Mouse (Mus musculus): Measurements from ENCODE around the gene Shd. TPM values are rescaled to one million over a fixed set of nuclear protein-coding genes. Genes with fewer than 3 reads are reported as not detected.

The Shd gene
- 104 and 121 TPM in 2 replicates for polyA plus RNA-seq (2012; rRNA removed)

GRCm38 (mm10) chr17:55969966-55970891, at the start of gene Shd:
Gene Shd (plus strand): TSS chr17:55970467.

GRCm38 (mm10) chr17:55949400-55949799, 20.9 kb upstream of the Shd start, which contains the start of gene Zfp119b:
Gene Zfp119b (minus strand): TSS chr17:55949500.

DNA sequence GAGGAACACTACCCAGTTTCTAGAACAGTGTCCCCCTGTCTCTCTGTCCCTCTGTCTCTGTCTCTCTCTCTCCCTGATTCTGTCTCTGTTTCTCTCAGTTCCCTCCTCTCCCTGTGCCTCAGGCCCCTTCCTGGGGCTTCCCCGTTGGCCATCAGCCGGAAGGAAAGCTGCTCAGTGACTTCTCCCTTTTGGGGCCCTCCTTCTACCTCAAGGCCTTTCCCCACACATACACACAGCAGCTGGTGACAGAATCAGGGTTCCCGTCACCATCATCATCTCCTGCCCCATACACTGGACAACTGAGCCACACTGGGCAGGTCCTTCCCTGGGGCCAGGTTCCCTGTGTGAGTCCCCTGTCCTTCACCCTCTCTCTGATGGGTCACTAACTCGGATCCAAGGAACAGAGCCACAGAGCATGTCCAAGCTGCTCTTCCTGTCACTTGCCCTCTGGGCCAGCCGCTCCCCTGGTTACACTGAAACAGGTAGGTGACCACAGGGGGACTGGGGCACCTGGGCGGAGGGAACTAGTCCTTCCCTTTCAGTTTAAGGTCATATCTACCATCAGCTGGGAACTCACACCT, 17.7 kb upstream of the Shd start, which contains the start of gene Ebi3:
TSS of gene Ebi3 (plus strand) at position 194 of the 581 bp plus-strand sequence.

GRCm38 (mm10) chr17:55958918-55959728, 11.1 kb upstream of the Shd start, which contains the start of gene Yju2:
Gene Yju2 (plus strand): TSS chr17:55959099.

GRCm38 (mm10) chr17:55986030-55986961, 16.0 kb downstream of the Shd start, which contains the start of gene Fsd1:
Gene Fsd1 (plus strand): TSS chr17:55986509.

GRCm38 (mm10) chr17:56005415-56006061, 35.3 kb downstream of the Shd start, which contains the start of the genes Stap2 and Mpnd:
Gene Stap2 (minus strand): TSS chr17:56005584.
Gene Mpnd (plus strand): TSS chr17:56005711.

Other genes starting within 250 kb of the Shd start
- 0.07 and 0.08 TPM in 2 replicates for gene Adgre4, start 220.5 kb upstream of the Shd start, polyA plus RNA-seq (2012; rRNA removed)
- 2.8 and 4.9 TPM in 2 replicates for gene Zfp119a, start 91.5 kb upstream of the Shd start, polyA plus RNA-seq (2012; rRNA removed)
- gene Zfp959, start 78.4 kb upstream of the Shd start, polyA plus RNA-seq (2012; rRNA removed) = 6.1 and 10.3 TPM in 2 replicates
- 2.0 and 3.3 TPM in 2 replicates for gene Zfp119b, start 21.0 kb upstream of the Shd start, polyA plus RNA-seq (2012; rRNA removed)
- gene Ebi3, start 17.8 kb upstream of the Shd start, polyA plus RNA-seq (2012; rRNA removed) = 1.7 and 2.3 TPM in 2 replicates
- 18.2 and 21.1 TPM in 2 replicates for gene Yju2, start 11.4 kb upstream of the Shd start, polyA plus RNA-seq (2012; rRNA removed)
- gene Fsd1, start 16.0 kb downstream of the Shd start, polyA plus RNA-seq (2012; rRNA removed) = 49.5 and 55.5 TPM in 2 replicates
- gene Stap2, start 35.1 kb downstream of the Shd start, polyA plus RNA-seq (2012; rRNA removed) = 4.7 and 5.8 TPM in 2 replicates
- gene Mpnd, start 35.2 kb downstream of the Shd start, polyA plus RNA-seq (2012; rRNA removed) = 164 and 185 TPM in 2 replicates
- 77.7 and 92.3 TPM in 2 replicates for gene Sh3gl1, start 66.2 kb downstream of the Shd start, polyA plus RNA-seq (2012; rRNA removed)
- 35.8 and 121 TPM in 2 replicates for gene Chaf1a, start 70.0 kb downstream of the Shd start, polyA plus RNA-seq (2012; rRNA removed)
- 47.3 and 53.2 TPM in 2 replicates for gene Ubxn6, start 104.6 kb downstream of the Shd start, polyA plus RNA-seq (2012; rRNA removed)
- gene Hdgfl2, start 109.2 kb downstream of the Shd start, polyA plus RNA-seq (2012; rRNA removed) = 143 and 299 TPM in 2 replicates
- 0.04 and 0.06 TPM in 2 replicates for gene Plin4, start 139.3 kb downstream of the Shd start, polyA plus RNA-seq (2012; rRNA removed)
- gene Plin5, start 147.1 kb downstream of the Shd start, polyA plus RNA-seq (2012; rRNA removed) = 0.11 and 0.13 TPM in 2 replicates
- 0.06 and 0.07 TPM in 2 replicates for gene Lrg1, start 151.5 kb downstream of the Shd start, polyA plus RNA-seq (2012; rRNA removed)
- gene Sema6b, start 169.9 kb downstream of the Shd start, polyA plus RNA-seq (2012; rRNA removed) = 7.0 and 7.3 TPM in 2 replicates
- gene Tnfaip8l1, start 192.0 kb downstream of the Shd start, polyA plus RNA-seq (2012; rRNA removed) = 4.8 and 6.9 TPM in 2 replicates
- gene Mydgf, start 213.5 kb downstream of the Shd start, polyA plus RNA-seq (2012; rRNA removed) = 50.1 and 59.6 TPM in 2 replicates
- gene Dpp9, start 248.4 kb downstream of the Shd start, polyA plus RNA-seq (2012; rRNA removed) = 40.9 and 49.3 TPM in 2 replicates

All from central nervous system, embryonic 11.5 days (tissue).